25 mouse cellular contexts compared by ENCODE assay signal in genomic region chr13:118721668-118722067, GRCm38 (mm10).
"Had no signal": no experiment of that assay in that cellular context is flagged by ENCODE, and none has a peak within 500 bp of the region (broad histone marks: within the 10 kb centered on the region; RNA-seq: fewer than 3 reads in every experiment).

No protein-coding gene starts in this region.

- H3K4me1 ChIP-seq: intestine, embryonic 15.5 days; liver, embryonic 12.5 days; liver, embryonic 15.5 days; lung, embryonic 15.5 days; megakaryocyte, embryonic 14.5 days; neural tube, embryonic 13.5 days had no signal

- H3K27me3 ChIP-seq: intestine, embryonic 15.5 days; limb, embryonic 13.5 days; lung, embryonic 15.5 days had no signal

- ATAC-seq: intestine, embryonic 15.5 days; liver, embryonic 12.5 days had no signal

- DNase-seq: kidney, adult 18-20 months; kidney, postnatal 10 days; layer of hippocampus, adult 9-11 months; liver; lung, adult 18-20 months; lung, postnatal 10 days; lung, postnatal 36 days; midbrain, embryonic 14.5 days; right cerebral cortex, adult 18-20 months; right cerebral cortex, postnatal 14 days; right cerebral cortex, postnatal 4 days; thymus, adult 2 months; thymus, postnatal 14 days; thymus, postnatal 4 days had no signal

- H3K4me2 ChIP-seq: intestine, embryonic 15.5 days; limb, embryonic 13.5 days; liver, embryonic 12.5 days; liver, embryonic 15.5 days; lung, embryonic 15.5 days; midbrain, embryonic 11.5 days; neural tube, embryonic 13.5 days had no signal

- H3K27ac ChIP-seq: intestine, embryonic 15.5 days; layer of hippocampus, adult 2 months; left cerebral cortex, adult 2 months; limb, embryonic 13.5 days; liver, embryonic 12.5 days; liver, embryonic 15.5 days; lung, embryonic 15.5 days; neural tube, embryonic 13.5 days; stomach, postnatal 0 days had no signal

- H3K36me3 ChIP-seq: intestine, embryonic 15.5 days; limb, embryonic 13.5 days; liver, embryonic 12.5 days; liver, embryonic 15.5 days; lung, embryonic 15.5 days; neural tube, embryonic 13.5 days had no signal

- H3K9me3 ChIP-seq: intestine, embryonic 15.5 days; limb, embryonic 13.5 days; liver, embryonic 12.5 days; liver, embryonic 15.5 days; lung, embryonic 15.5 days; megakaryocyte, embryonic 14.5 days; neural tube, embryonic 13.5 days had no signal

- H3K4me3 ChIP-seq: intestine, embryonic 15.5 days; layer of hippocampus, adult 2 months; left cerebral cortex, adult 2 months; limb, embryonic 13.5 days; liver, embryonic 12.5 days; liver, embryonic 15.5 days; lung, embryonic 15.5 days; megakaryocyte, embryonic 14.5 days; neural tube, embryonic 13.5 days had no signal

- H3K9ac ChIP-seq: intestine, embryonic 15.5 days; limb, embryonic 13.5 days; liver, embryonic 12.5 days; liver, embryonic 15.5 days; lung, embryonic 15.5 days; neural tube, embryonic 13.5 days had no signal
